Mouse (Mus musculus): ENCODE data around the gene Nup214. TPM values are rescaled to one million over a fixed set of nuclear protein-coding genes. Genes with fewer than 3 reads are reported as not detected.
A peak's percentile ranks its signal among the peaks of the same experiment; 100 is the strongest.

Nup214 gene
- total RNA-seq, 4 experiments from 2014 or later = 27.1 to 36.7 (median 34.4) TPM

DNA sequence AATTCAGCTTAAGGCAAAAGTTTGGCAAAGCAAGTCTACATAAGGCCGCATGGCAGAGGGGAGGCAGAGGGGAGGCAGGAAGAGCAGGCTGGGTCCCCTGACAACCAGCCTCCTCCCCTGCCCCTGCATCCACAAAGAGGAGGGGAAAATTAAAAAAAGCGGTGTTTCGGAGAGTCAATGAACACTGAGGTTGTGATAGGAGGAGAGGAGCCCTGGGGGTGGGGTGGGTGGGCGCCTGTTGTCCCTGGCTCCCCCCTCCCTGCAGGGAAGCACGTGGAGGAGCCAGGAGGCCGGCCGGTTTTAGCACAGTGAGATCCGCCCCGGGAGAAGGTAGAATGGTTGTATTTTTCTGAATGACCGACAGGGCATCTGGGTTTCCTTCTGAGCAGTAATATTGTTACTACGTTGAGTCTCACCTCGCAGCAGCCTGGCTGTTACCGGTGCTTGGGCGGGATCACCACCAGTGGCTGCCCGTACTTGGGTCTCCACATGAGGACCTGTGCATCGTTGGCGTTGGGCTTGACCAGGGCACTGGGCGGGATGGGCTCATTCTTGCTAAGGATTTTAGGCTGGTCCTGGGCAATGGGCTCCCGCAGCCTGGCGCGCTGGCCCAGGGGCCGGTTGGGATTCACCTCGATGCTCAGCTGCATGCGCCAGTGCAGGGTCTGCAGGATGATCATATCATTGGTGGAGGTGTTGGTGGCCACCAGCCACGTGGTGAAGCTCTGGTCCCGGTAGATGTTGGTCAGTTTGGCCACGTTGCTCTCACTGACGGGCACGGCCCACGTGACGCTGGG is 94.8 kb downstream of the Nup214 start:
- DNase-seq (ENCODE audit: low spot score) = no peak

DNA sequence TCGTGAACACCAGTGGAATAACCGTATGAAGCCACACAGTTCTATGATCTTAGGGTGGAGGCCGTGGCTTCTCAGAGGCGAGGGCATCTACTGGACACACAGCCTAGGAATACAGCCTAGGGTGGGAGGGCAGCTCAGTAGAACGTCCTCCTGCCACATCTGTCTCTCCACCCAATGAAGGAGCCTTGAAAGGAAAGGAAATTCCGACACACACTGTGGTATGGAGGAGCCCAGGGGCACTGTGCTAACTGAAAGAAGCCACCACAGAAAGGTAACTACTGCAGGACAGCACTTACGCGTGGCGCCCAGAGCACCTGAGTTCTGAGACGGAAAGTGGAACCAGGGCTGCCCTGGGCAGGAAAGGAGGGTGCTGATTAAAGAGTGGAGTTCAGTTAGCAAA is 96.5 kb downstream of the Nup214 start:
- DNase-seq (ENCODE audit: low spot score) = no peak

DNA sequence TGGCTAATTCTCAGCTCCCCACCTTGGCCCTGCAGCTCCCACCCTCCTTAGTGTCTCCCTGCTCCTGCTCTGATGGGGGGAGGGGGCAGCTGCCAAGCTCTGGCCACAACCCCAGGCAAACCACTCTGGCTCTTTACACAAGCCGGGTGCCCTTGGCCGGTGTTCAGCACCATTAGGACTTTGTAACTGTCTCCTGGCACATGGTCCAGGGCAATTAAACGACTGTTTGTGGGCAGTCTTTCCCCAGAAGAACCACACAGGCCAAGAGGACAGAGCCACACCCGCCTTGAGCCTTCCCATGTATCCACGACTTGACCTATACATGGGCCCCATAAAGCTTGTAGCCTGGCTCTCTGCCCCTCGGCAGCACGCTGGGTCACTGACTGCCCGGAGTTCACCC is 100.2 kb downstream of the Nup214 start:
- DNase-seq (ENCODE audit: low spot score) = no peak

DNA sequence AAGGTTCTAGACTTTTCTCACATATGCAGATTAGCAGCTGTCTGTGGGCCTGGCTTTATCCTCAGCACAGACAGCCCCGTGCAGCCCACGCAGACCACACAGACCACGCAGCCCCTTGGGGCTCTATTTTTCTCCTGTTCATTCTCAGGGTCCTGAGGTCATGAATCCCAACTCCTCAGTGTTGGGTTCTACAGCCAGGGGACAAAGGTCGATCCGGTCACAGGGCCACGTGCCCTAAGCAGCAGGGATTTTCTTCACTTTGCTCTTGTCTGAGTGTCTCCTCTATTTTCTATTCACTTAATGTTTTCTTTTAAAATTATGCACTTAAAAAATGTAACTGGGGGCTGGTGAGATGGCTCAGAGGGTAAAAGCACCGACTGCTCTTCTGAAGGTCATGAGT is 101.1 kb downstream of the Nup214 start:
- DNase-seq (ENCODE audit: low spot score) = no peak

DNA sequence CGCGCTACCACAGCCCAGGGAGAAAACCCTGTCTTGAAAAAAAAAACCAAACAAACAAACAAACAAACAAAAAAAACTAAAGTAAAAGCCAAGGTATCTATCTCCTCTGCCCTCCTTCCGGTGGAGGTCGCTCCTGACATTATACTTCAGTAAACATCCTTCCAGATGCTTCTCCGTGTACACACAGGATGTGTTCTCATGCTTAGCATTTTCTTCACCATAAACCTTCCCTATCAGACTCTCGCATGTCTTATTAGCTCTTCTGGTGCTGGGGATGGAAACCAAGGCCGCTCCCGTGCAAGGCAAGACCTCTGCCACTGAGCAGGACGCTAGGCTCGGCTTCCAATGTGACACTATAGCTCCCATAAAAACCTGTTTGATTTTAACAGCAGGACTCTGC is 103.5 kb downstream of the Nup214 start:
- no peak for DNase-seq (ENCODE audit: low spot score)

DNA sequence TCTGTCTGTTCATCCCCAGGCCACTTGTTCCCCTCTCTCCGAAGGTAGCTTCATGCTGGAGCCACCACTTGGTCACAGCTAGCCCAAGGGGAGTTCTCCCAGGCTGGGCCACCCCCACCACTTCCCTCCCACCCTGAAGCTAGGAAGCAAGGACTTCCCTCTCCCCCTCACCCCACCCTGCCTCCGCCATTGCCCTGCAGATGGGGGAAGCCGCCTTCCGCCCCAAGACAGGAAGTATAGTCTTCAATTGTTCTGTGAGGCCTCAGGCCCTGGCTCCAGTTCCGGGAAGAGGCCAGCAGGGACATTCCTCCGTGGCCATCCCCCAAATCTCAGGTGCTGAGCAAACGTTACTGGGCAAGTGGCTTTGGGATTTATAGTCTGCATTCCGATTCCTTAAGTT is 104.3 kb downstream of the Nup214 start:
- peak; percentile 64 for DNase-seq (ENCODE audit: low spot score)

DNA sequence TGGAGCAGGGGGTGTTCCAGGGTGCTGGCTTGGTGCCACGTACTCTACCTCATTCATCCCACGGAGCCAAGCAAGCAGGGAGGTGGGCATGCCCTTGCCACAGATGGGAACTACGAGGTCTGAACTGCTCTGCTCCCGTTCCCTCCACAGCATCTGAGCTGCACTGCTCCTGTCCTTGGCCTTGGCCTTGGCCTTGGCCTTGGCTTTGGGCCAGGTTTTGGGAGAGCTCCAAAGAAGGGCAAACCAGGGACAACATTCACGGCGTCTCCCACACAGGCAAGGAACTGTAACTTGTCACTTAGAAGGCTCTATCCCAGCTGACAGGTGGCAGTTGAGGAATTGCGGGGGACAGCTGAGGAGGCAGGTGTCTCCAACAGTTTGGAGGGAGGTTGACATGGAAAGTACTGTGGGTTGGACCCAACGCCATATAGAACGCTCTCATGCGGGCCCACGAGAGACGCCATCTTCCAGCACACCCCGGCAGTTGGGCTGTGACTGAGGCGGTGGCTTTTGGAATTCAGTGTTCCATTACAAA is 105.0 kb downstream of the Nup214 start:
- no peak for DNase-seq (ENCODE audit: low spot score)

DNA sequence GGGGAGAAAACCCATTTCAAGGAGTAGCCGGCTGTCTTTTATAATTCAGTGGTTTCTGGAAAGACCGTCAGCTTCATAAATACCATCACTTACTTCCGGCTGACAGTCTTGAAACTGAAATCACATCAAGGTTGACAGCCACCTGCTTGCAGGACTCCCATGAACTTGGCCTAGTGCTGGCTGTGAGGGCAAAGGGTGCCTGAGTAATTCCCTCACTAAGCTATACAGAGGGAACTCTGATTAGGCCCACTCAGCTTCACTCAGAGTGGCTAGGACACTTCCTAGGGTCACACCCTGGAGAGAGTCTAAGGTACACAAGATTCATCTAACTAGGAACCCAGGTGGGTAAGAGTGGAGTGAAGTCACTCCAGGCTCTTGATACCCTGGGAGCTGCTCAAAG is 106.4 kb downstream of the Nup214 start:
- no peak for DNase-seq (ENCODE audit: low spot score)

DNA sequence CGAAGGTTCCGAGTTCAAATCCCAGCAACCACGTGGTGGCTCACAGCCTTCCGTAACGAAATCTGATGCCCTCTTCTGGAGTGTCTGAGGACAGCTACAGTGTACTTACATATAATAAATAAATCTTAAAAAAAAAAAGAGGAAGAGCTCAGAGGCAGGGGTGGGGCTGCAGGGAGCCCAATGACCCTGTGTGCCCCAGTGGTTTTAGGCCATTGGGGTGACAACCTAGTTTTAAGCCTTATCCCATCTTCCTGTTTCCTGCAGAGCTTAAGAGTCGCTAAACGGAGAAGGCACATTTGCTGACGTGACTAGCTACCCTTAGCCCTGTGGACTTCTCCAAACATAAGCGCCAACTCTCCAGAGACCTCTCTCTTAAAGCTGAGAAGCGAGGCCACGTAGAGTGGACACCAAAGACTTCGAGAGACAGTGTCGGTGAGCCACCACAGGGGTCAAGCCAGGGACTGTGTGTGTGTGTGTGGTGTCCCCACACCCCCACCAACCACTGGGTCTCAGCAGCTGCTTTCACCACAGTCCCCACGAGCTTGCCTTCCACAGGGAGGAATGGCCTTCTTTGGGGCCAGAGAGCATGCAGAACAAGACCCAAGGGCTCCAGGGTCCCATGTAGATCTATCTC is 107.2 kb downstream of the Nup214 start:
- DNase-seq (ENCODE audit: low spot score) = no peak

DNA sequence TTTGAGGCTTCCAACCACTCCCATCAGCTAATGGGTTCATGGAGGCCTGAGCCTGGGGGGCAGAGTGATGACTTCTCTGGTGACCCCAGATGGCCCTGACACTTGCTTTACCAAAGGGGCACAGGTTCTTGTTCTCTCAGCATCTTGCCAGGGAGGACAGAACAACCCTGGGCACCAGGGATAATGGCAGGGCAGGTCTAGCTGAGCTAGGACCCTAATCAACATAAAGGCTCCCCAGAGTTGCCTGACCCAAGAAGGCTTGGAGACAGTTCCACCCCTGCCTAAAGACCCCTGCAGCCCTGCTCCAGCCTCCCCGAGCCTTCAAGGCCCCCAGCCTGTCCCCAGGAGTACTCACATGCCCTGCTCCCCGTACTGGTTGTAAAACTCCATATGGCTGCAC is 108.0 kb downstream of the Nup214 start:
- no peak for DNase-seq (ENCODE audit: low spot score)

DNA sequence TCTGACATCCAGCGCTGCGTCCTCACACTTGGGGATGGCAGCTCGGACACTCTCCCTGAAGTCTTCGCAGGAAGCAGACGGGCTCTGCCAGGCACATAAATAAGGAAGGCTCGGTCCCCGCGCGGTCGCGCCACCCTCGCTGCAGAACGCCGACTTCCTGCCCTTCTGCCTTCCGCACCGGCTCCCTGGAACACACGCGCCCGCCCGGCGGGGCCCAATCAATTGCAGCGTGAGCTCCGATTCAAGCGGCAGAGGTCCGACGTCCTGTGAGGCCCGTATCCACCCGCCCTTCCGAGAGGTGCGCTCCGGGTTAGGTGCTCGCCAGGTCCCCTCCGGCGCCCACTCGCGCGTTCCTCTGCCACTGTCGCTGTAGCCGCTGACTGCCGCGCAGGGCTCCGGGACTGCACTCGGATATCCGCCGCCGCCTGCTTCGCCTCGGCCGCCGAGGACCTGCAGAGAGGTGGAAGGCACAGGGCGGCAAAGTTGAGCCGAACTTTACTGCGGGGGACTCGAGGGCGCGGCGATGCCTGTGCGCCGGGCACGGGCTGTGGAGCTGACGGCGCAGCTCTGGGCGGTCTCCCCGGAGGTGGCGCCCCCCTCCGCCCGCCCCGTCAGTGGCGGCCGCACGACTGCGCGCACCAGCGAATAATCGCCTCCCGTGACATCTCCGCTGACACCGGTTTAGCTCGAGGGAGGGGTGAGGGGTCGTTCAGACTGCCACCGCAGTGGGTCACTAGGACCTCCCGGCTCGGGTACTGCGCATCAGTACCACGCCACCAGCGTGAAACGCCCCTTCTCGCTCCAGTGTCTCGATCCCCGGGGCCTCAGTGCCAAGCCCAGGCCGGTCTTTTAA is 109.1 kb downstream of the Nup214 start:
- no peak for DNase-seq (ENCODE audit: low spot score)

DNA sequence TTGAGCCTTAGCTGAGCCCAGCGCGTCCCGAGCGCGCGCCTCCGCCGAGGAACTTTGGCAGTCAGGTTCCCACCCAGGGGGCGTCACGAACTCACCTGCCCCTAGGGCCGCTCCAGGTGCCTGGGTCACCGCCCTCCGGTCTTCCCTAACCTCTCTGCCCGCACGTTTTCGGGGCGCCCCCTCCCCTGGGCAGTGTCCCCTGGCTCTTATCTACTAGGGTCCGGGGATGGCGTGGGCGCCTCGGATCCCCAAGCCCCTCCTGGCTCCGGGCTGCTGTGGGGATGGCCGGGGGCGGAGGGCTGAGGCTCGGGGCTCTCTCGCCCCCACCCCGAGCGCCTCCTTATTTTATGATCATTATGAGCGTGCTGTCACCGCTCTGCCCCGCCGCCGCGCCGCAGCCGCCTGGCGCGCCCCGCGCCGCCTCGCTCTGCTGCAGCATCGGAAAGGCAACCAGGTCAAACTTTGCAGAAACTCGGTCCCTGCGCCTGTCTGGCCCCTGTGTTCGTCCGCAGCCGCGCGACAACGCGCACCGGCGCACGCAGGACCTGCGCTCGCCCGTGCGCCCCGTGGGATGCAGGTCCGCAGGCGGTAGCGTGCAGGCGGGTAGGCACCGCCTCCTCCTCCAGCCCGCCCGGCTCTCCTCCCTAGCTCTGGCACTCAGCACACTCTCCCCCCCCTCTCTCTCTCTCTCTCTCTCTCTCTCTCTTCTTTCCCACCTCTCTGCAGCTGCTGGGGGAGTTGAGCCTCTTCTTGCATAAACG is 110.1 kb downstream of the Nup214 start, which contains the start of gene Fam78a:
Fam78a (minus strand) TSS at position 747 of the 761 bp plus-strand sequence.
- DNase-seq (ENCODE audit: low spot score) = no peak

DNA sequence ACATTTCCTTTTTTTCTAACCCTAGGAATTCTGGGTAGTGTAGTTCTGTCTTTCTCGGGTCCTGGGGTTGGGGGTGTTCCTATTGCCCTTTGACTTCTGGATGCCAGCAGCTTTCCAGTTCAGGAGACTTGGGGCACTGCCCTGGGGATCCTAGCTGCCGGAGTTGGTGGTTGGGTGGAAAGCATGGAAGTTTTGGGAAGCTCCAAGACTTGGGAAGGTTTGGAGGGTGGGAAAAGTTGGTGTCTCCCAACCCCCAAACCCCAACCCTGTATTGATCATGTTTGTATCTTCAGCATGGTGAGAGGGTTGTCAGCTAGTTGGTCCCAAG is 110.6 kb downstream of the Nup214 start:
- DNase-seq (ENCODE audit: low spot score) = no peak

DNA sequence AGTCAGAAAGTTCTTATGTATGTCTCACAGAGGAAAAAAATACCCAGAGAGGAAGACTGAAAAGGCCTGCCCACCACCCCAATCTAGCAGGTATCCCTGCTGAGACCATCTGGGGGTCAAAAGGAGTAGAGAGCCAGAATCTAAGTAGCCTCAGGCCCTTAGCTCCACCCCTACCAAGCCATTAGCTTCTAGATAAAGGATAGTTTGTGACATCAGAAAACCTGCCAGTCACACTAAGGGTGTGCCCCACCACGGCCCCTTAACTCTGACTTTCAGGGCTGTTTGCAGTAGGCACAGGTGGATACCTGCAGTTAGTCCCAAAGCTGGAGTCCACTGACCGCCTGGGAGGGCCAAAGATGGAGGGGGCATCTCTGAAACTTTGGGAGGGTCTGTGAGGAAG is 111.0 kb downstream of the Nup214 start:
- DNase-seq (ENCODE audit: low spot score) = no peak

DNA sequence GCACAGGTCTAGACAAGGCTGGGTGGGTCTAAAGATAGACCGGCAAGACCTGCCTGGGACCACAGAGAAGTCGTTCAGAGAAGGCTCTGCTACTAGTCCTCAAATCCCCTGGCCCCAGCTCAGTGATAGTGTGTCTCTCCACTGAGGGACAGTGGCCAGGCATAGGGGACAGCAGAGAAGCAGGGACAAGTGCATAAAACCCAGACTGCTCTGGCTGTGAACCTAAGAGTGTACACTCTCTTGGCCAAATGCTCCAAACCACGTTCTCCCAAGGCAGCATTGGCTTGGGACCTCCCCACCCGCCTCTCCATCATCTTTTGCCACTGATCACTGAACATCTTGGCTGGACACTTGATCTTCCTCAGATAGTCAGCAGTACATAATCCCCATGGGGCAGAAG is 113.4 kb downstream of the Nup214 start:
- DNase-seq (ENCODE audit: low spot score) = no peak

DNA sequence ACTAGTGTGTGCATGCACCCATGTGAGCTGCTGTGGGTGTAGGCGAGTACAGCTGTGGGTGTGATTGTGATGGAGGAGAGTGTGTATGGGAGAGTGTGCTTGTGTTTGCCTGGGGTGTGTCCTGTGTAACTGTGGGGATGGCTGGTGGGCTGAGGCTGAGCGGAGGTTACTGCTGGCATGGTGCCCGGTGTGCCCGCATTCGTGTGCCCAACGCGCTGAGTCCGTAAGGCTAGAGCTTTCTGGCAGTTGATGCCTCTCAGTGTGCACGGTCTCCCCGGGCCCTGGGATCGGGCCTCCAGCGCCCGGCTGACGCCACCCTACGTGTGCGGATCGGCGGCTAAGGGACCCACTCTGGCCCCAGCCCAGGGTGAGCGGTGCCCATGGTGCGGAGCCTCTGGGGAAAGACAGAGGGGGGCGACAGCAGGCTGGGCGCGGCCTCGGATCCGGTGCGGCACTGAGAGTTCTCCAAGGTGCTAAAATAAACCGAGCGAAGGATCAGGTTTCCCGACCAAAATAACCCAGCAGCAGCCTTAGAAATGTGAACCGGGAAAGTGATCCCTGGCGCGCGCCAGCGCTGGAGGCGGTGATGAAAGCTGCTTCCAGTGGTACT is 114.2 kb downstream of the Nup214 start:
- DNase-seq (ENCODE audit: low spot score) = no peak

DNA sequence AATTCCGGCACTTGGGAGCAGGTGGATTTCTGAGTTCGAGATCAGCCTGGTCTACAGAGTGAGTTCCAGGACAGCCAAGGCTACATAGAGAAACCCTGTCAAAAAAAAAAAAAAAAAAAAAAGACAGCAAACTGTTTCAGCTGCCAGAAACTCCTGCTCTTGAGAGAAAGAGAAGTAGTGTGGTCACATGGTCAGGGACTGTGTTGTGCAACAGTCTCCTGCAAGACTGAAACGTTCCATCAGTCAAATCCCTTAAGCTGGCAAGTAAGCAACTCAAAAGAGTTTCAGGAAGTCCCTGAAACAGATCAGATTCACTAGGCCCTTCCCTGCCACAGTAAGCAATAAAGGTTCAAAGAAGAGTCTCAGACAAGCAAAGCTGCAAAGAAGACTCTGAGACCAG is 115.4 kb downstream of the Nup214 start:
- DNase-seq (ENCODE audit: low spot score) = no peak

DNA sequence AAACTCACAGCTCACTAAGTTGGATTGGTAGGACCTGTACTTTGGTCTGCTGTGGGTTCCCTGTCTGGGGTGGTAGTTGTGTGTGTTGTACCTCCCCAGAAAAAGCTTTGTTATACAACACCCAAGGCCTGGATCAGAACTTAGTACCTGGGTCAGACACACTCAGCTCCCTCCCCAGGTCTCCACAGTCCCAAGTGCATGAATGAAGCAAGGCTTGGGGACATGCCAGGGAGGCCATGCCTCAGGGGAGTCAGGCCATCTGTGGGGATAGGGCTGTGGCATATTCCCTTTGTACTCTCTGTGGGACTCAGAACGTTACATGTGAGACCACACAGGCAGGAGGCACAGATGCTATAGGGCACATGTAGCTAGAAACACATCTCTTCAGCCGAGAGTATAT is 115.9 kb downstream of the Nup214 start:
- no peak for DNase-seq (ENCODE audit: low spot score)

DNA sequence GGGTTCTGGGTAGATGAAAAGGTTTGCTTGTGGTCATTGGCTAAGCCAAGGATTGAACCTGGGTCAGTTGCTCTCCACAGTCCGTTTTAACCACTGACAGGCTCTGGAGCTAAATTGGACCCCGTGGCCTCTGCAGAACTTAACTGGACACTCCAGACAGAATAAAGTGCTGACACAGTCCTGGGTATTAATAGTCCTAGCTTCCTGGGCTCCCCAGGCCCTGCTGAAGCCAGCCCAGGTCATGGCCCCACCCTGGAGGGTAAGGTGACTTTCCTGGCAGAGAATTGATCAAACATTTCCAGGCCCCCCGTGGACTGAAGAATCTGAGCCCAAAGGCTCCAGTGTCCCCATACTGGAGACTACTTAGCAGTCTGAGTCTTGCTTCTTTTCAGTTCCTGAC is 117.7 kb downstream of the Nup214 start:
- no peak for DNase-seq (ENCODE audit: low spot score)

DNA sequence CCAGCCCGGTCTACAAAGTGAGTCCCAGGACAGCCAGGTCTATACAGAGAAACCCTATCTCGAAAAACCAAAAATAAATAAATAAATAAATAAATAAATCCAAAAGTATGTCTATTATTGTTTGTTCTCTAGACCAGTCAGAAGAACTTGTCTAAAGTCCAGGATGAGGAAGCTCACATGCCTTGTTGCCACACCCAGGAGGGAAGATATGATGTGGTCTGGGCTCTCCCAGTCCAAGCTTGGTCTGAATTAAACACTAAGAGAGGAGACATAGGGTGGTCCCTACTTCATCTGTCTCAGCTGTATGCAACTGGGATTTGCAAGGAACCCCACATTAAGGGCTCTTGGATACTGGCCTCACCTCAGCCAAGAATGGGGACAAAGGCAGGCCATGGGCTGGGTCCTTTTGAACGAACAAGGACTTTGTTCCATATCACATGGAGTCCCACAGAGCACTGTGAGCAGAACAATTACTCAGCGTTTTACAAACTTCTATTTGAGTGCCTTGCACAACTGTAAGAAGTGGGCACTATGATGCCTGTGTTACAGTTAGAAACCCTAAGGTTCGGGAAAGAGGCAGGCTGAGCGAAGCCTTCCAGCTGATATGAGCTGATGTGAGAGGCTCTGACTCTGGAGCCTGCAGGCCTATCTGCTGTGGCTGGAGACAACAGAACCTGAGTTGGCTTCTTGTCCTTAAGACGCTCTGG is 119.9 kb downstream of the Nup214 start:
- no peak for DNase-seq (ENCODE audit: low spot score)

Data from heart, adult 8-10 months (tissue).